Mouse (Mus musculus) MEL (cell line): ENCODE results near the gene Abat.
"Not testable (repeated sequence)": the region's sequence is repeated elsewhere in the genome, so short reads cannot be mapped to it uniquely, and the experiment has no call there.

Source experiments
- CHD2 ChIP-seq: IDR thresholded peaks from 2 replicates; pipeline ENCODE4 v1.6.1; 2011; ENCODE audit warnings: low read length, improper control_type of control experiment
- CTCF ChIP-seq, 3 experiments: IDR thresholded peaks in 2 of 3; conservative IDR thresholded peaks in 1 of 3; 2 replicates each; pipeline ENCODE4 v1.5.1; 2011 to 2012; ENCODE audit warnings: low read length in 3 of 3, low read depth in 2 of 3, mild to moderate bottlenecking in 2 of 3, improper control_type of control experiment in 1 of 3, inconsistent platforms in 1 of 3, mixed read lengths in 1 of 3, moderate library complexity in 1 of 3; ENCODE audit not compliant: control insufficient read depth in 1 of 3, insufficient read depth in 1 of 3, poor library complexity in 1 of 3, severe bottlenecking in 1 of 3
- ELF1 ChIP-seq: IDR thresholded peaks from 2 replicates; pipeline ENCODE4 v1.6.1; 2014; ENCODE audit warnings: low read depth, mild to moderate bottlenecking, inconsistent platforms, low read length, improper control_type of control experiment, moderate library complexity
- HCFC1 ChIP-seq: IDR thresholded peaks from 2 replicates; pipeline ENCODE4 v1.6.1; 2012; ENCODE audit warnings: low read depth, mild to moderate bottlenecking, inconsistent platforms, low read length, improper control_type of control experiment, moderate library complexity
- JUND ChIP-seq: IDR thresholded peaks from 2 replicates; pipeline ENCODE4 v1.6.1; 2011; ENCODE audit warnings: low read depth, mild to moderate bottlenecking, improper control_type of control experiment, low read length
- MAX ChIP-seq: IDR thresholded peaks from 2 replicates; pipeline ENCODE4 v1.6.1; 2011; ENCODE audit warnings: low read length, improper control_type of control experiment
- MEF2A ChIP-seq: IDR thresholded peaks from 2 replicates; pipeline ENCODE4 v1.6.1; 2014; ENCODE audit warnings: low read depth, mild to moderate bottlenecking, inconsistent platforms, low read length, improper control_type of control experiment; ENCODE audit not compliant: poor library complexity, insufficient replicate concordance, severe bottlenecking; ENCODE audit errors: extremely low read depth
- MYB ChIP-seq: IDR thresholded peaks from 2 replicates; pipeline ENCODE4 v1.6.1; 2011; ENCODE audit warnings: mild to moderate bottlenecking, low read depth, low read length, improper control_type of control experiment
- MYC ChIP-seq: IDR thresholded peaks from 2 replicates; pipeline ENCODE4 v1.6.1; 2011; ENCODE audit warnings: low read depth, mild to moderate bottlenecking, low read length, improper control_type of control experiment, moderate library complexity
- POLR2A ChIP-seq, 2 experiments: IDR thresholded peaks; 2 replicates each; pipeline ENCODE4 v1.6.1; 2011 to 2012; ENCODE audit warnings: low read length in 2 of 2, mild to moderate bottlenecking in 2 of 2, control low read depth in 1 of 2, improper control_type of control experiment in 1 of 2, low read depth in 1 of 2, moderate library complexity in 1 of 2; ENCODE audit not compliant: control insufficient read depth in 1 of 2, insufficient read depth in 1 of 2, poor library complexity in 1 of 2
- POLR2AphosphoS2 ChIP-seq: IDR thresholded peaks from 2 replicates; pipeline ENCODE4 v1.6.1; 2011; ENCODE audit warnings: low read length, improper control_type of control experiment
- ZC3H11A ChIP-seq: IDR thresholded peaks from 2 replicates; pipeline ENCODE4 v1.6.1; 2012; ENCODE audit warnings: low read depth, mild to moderate bottlenecking, inconsistent platforms, low read length, improper control_type of control experiment
- ZMIZ1 ChIP-seq: IDR thresholded peaks from 2 replicates; pipeline ENCODE4 v1.6.1; 2012; ENCODE audit warnings: low read depth, mild to moderate bottlenecking, inconsistent platforms, low read length, improper control_type of control experiment, moderate library complexity
- ZNF384 ChIP-seq: IDR thresholded peaks from 2 replicates; pipeline ENCODE4 v1.6.1; 2012; ENCODE audit warnings: low read depth, mild to moderate bottlenecking, inconsistent platforms, low read length, improper control_type of control experiment

- not testable (repeated sequence) for TF ChIP-seq ELF1; HCFC1; ZMIZ1; MEF2A; JUND; CTCF (IDR thresholded peaks at IDR 0.05 in 2 of 3, conservative IDR thresholded peaks at IDR 0.05 in 1 of 3; ENCODE audit: control insufficient read depth in 1 of 3, insufficient read depth in 1 of 3, low read depth in 2 of 3, low read length in 3 of 3, poor library complexity in 1 of 3, severe bottlenecking in 1 of 3); ZC3H11A; MYB; MYC; POLR2A (IDR thresholded peaks at IDR 0.05; ENCODE audit: control insufficient read depth in 1 of 2, insufficient read depth in 1 of 2, low read depth in 1 of 2, low read length in 2 of 2, poor library complexity in 1 of 2); MAX; ZNF384; POLR2AphosphoS2; CHD2
Observed at GRCm38 (mm10) chr16:8554751-8555150, 41.5 kb downstream of the Abat start.
